Mouse (Mus musculus): ENCODE results near the gene Arhgap32. TPM values are rescaled to one million over a fixed set of nuclear protein-coding genes. Genes with fewer than 3 reads are reported as not detected.

The Arhgap32 gene
- polyA plus RNA-seq, 1 experiment from 2014 or later = 1.3 TPM

DNA sequence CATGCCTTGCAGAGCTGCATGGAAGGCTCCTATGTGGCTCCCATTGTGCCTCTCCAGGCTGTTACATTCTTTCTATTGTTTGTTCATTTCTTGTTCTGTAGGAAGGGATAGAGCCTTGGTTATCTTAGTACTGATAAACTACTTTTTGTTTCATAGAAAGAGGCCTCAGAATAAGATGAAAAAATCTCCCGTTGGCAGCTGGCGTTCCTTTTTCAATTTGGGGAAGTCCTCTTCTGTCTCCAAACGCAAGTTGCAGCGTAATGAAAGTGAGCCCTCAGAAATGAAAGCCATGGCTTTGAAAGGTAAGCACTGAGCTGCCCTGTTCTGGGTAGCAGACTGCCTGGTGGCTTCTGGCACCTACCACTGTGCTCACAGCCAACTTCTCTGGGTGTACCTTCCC, 134.6 kb downstream of the Arhgap32 start:
- no peak for DNase-seq (ENCODE audit: low spot score)

- DNase-seq (ENCODE audit: low spot score) = no peak
Observed at GRCm38 (mm10) chr9:32253721-32254120, 137.8 kb downstream of the Arhgap32 start.

DNA sequence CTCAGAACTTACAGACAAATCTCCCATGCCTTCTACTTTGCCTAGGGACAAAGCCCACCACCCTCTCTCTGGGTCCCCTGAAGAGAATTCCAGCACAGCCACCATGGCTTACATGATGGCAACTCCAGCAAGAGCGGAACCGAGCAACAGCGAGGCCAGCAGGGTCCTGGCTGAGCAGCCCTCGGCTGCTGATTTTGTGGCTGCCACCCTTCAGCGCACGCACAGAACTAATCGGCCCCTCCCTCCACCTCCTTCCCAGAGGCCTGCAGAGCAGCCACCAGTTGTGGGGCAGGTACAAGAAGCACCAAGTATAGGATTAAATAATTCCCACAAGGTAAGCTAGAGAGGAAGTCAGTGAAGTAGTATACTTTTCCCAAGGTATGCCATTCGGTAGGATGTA, 141.4 kb downstream of the Arhgap32 start:
- DNase-seq (ENCODE audit: low spot score) = no peak

DNA sequence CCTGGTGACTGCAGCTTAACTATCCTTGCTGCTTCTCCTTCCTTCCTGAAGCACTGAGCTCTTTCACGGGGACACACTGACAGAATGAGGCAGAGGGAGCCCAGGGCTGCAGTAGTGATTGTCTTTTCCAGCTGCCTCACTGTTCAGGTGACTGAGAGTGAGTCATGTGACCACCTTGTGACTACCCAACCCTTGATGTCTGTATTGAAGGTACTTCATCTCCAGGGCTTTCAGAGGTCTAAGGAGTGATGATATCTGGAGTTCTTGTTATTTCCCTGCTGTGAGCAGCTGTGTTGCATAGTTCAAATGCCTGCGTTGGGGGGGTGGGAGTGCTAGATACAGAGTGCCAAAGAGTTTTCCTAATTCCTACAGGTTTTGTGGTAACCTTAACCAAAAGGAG, 141.9 kb downstream of the Arhgap32 start:
- no peak for DNase-seq (ENCODE audit: low spot score)

DNA sequence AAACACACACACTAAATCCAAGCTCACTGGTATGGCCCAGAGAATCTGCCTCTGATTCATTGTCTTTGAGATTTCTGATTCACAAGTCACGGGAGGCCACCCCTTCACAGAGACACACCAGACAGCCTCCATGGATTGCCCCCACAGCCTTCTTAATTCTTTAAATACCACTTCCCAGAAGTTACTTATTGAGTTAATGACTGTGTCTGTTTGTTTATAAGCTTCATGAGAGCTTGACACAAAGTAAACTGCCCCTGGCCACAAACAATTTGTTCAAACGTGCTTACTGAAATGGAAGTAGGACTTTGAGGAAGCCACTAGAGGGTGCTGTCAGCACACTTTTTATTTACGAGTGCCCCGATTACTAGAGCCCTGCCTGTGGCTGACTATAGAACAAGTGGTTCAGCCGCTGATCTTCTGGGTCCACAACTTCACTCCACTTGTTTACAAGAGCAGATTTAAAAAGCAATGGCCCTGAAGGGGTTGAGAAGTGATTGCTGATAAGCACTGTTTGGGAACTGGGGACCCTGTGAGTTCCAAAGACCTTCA, 156.0 kb downstream of the Arhgap32 start:
- peak; percentile 65 for DNase-seq (ENCODE audit: low spot score)

GRCm38 (mm10) chr9:32278052-32278451, 162.1 kb downstream of the Arhgap32 start:
- no peak for DNase-seq (ENCODE audit: low spot score)

DNA sequence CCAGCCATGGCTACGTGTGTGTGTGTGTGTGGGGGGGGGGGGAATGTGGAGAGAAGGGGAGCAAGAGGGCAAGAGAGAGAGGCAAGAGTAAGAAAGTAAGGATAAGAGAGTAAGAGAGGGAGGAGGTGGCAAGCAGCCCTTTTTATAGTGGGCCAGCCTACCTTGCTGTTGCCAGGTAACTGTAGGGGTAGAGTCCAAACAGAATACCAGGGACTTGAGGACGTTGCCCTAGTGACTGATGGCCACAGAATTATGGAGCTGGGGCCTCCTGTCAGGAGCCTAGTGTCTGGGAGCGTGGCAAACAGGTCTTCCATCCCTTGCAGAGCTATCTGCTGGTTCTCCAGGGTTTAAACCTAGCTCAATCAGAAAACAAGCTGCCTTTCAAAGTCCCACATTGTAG, 163.9 kb downstream of the Arhgap32 start:
- no peak for DNase-seq (ENCODE audit: low spot score)

DNA sequence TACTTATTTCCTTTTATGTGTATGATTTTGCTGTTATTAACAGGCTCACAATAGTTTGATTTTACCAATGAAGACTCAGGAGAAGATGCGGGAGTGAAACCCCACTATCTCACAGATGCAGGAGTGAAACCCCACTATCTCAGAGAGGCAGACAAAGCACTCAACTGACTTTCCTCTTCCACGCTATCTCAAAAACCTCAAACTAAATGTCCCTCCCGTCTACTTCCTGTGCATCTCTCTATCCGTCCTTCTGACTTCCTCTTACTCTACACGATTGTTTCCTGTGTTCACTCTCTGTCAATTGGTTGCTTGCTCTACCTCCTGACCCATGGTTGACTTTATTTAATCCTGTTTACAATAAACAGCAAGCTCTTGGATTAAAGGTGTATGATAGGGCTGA, 164.5 kb downstream of the Arhgap32 start:
- DNase-seq (ENCODE audit: low spot score) = peak; percentile 14

- DNase-seq (ENCODE audit: low spot score) = no peak
Observed at GRCm38 (mm10) chr9:32283591-32283990, 167.7 kb downstream of the Arhgap32 start.

GRCm38 (mm10) chr9:32291618-32292017, 175.7 kb downstream of the Arhgap32 start:
- no peak for DNase-seq (ENCODE audit: low spot score)

DNA sequence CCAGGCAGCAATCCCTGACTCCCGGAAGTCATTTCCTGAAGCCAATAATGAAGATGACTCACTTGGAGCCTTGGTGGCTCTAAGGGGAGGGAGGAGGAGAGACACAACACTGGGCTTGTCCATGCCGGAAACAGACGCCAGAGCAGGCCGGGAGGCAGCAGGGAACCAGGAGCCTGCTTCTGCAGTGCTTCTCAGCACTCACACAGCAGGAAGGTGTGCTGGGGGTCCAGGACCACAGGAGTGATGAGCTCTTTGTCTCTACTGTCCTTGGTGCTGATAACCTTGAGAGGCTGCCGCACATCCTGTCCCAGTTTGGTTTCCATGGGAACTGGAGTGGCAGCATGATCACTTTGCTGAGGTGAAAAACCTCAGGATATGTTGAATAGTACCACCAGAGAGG, 176.8 kb downstream of the Arhgap32 start:
- DNase-seq (ENCODE audit: low spot score) = no peak

GRCm38 (mm10) chr9:32295061-32295800, 179.3 kb downstream of the Arhgap32 start:
- DNase-seq (ENCODE audit: low spot score) = no peak

GRCm38 (mm10) chr9:32302501-32303150, 186.7 kb downstream of the Arhgap32 start:
- DNase-seq (ENCODE audit: low spot score) = no peak

DNA sequence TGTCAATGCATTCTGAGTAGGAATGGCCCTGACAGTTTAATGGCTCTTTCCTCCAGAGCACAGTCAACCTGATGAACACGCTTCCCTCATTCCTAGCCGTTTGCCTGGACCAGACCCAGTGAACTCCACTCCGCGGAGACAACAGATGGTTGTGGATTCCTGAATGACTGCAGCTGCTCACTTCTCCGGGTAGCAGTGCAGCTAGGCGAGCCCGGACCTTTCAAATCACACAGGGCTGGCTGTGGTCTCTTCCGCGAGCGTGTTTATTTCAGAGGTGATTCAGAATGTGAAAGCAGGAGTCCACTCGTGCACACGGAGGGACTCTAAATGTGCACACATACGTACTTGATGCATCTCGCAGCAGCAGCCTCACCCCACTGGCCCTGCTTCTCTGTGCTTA, 195.8 kb downstream of the Arhgap32 start:
- DNase-seq (ENCODE audit: low spot score) = no peak

DNA sequence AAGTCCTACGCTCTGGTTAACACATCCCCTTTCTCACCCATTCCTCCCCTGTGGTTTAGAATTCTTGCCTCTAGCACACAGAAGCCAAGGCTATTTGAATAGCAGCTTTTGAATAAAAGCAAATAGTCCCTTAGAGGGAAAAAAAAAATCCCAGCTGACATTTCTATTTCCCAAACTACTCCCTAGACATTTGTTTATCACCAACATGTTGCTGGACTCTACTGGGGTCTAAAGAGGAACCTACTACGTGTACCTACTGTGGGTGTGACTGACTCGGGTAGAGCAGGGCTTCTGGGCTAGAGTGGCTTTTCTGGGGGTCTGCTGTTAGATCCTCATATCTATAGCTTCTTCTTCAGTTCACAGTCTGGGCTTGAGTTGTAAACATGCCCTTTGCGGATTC, 196.3 kb downstream of the Arhgap32 start:
- DNase-seq (ENCODE audit: low spot score) = no peak

GRCm38 (mm10) chr9:32314071-32314470, 198.1 kb downstream of the Arhgap32 start:
- no peak for DNase-seq (ENCODE audit: low spot score)

- no peak for DNase-seq (ENCODE audit: low spot score)
Observed at GRCm38 (mm10) chr9:32315999-32316398, 200.1 kb downstream of the Arhgap32 start.

Small RNA genes lying within 50 kb of the gene (microRNA-seq; reads per million reads assigned to microRNA genes)
- gene Gm44453 (ENCODE audit: borderline number of aligned reads) = not detected

Other genes with a start within 250 kb of the Arhgap32 start
- 0.08 and 0.10 TPM in 2 replicates for gene Barx2, start 202.7 kb upstream of the Arhgap32 start, polyA plus RNA-seq (2015; fragmentation: Nextera tagmentation; extraction: Ambion mirVana)
- 0.06 TPM in 1 of 2 replicates, not detected in the other for gene Kcnj5, start 228.2 kb downstream of the Arhgap32 start, polyA plus RNA-seq (2015; fragmentation: Nextera tagmentation; extraction: Ambion mirVana)

Measured in thymus, postnatal 0 days (tissue).